Mouse (Mus musculus): ENCODE data around the gene Pou3f3.

- TF ChIP-seq CTCF (conservative IDR thresholded peaks at IDR 0.05; ENCODE audit: low read length) (no peak), NANOG (IDR thresholded peaks at IDR 0.05; ENCODE audit: borderline replicate concordance, low read length) (no peak)
Observed at GRCm38 (mm10) chr1:42727161-42727560, 31.6 kb downstream of the Pou3f3 start.

Data from E14TG2a.4 (cell line).